Mouse (Mus musculus) layer of hippocampus, postnatal 14 days (tissue): ENCODE results near the gene Irf2bp1. TPM values are rescaled to one million over a fixed set of nuclear protein-coding genes. Genes with fewer than 3 reads are reported as not detected.
A peak's percentile ranks its signal among the peaks of the same experiment; 100 is the strongest.

ENCODE experiments used
- DNase-seq, 2 experiments: peaks; one replicate each; pipeline ENCODE4 v3.0.0; 2021 to 2022; ENCODE audit warnings: low spot score in 2 of 2, mixed read lengths in 1 of 2
- long read RNA-seq, 2 experiments: library from polyadenylated mRNA; stranded (forward); transcript quantifications; one replicate each; pipeline ENCODE4 v2.0.0; 2021
- total RNA-seq, 2 experiments: library from RNA; stranded (reverse); gene quantifications; 2 replicates each; pipeline ENCODE4 v1.2.3; 2021

The Irf2bp1 gene
- 10 to 100 TPM; 43.7 to 44.5 TPM for total RNA-seq
- long read RNA-seq, experiment 1, transcript Irf2bp1-201 (1 exons, 2,734 nt), result major isoform, 101 of 101 reads
- long read RNA-seq, experiment 1, partial matches to known transcripts, result 0 of 101 reads
- long read RNA-seq, experiment 1, other reads (novel, unspliced or antisense), result 0 of 101 reads
- long read RNA-seq, experiment 2, transcript Irf2bp1-201 (1 exons, 2,734 nt), result major isoform, 116 of 116 reads
- long read RNA-seq, experiment 2, partial matches to known transcripts, result 0 of 116 reads
- long read RNA-seq, experiment 2, other reads (novel, unspliced or antisense), result 0 of 116 reads

DNA sequence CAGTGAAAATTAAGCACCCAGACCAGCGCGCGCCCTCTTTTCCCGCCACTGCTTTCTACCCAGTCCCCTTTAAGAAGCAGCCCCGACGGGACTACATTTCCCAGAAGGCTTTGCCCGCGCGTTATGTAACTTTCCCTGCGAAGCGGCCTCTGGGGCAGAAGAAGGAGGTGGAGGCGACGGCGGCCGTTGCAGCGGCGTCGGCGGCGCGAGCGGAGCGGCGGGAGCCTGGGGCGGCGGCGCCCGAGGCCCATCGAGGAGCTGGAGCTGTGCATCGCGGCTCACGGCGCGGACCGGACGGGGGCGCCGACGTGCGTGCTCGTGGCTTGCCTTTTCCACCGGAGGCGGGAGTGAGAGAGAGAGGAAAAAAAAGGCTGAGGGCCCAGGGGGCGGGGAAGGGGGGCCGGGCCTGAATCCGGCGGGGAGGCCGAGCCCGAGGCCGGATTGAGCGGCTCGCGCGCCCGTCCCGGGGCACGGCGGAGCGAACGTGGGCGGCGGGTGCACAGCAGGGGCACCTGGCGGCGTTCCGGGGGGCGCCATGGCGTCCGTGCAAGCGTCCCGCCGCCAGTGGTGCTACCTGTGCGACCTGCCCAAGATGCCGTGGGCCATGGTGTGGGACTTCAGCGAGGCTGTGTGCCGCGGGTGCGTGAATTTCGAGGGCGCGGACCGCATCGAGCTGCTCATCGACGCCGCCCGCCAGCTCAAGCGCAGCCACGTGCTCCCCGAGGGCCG lies at the start of gene Irf2bp1:
TSS of gene Irf2bp1 (plus strand) at position 143 of the 729 bp plus-strand sequence.
- peak; percentile 95 to 96 for DNase-seq

DNA sequence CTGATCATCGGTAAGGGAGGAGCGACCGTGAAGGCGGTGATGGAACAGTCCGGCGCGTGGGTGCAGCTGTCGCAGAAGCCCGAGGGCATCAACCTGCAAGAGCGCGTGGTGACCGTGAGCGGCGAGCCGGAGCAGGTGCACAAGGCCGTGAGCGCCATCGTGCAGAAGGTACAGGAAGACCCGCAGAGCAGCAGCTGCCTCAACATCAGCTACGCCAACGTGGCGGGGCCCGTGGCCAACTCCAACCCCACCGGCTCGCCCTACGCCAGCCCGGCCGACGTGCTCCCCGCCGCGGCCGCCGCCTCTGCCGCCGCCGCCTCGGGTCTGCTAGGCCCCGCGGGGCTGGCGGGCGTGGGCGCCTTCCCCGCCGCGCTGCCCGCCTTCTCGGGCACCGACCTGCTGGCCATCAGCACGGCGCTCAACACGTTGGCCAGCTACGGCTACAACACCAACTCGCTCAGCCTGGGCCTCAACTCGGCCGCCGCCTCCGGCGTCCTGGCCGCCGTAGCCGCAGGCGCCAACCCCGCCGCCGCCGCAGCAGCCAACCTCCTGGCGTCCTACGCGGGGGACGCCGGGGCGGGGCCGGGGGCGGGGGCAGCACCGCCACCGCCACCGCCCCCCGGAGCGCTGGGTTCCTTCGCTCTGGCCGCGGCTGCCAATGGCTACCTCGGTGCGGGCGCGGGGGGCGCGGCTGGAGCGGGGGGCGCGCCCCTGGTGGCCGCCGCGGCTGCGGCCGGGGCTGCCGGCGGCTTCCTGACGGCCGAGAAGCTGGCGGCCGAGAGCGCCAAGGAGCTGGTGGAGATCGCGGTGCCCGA lies 46.1 kb upstream of the Irf2bp1 start:
- peak in 1 of 2 experiments; percentile 65 for DNase-seq

DNA sequence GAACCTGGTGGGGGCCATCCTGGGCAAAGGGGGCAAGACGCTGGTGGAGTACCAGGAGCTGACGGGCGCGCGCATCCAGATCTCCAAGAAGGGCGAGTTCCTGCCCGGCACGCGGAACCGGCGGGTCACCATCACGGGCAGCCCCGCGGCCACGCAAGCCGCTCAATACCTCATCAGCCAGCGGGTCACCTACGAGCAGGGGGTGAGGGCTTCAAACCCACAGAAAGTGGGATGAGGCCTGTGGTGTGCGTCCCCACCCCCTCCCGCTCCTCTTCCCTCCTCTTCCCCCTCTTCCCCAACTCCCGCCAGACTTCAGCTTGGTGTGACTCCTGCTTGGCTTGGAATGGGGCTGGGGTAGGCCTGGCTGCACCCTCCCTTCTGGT lies 45.5 kb upstream of the Irf2bp1 start:
- DNase-seq, result no peak

- no peak for DNase-seq
Observed at GRCm38 (mm10) chr7:18959446-18959845, 44.4 kb upstream of the Irf2bp1 start.

DNA sequence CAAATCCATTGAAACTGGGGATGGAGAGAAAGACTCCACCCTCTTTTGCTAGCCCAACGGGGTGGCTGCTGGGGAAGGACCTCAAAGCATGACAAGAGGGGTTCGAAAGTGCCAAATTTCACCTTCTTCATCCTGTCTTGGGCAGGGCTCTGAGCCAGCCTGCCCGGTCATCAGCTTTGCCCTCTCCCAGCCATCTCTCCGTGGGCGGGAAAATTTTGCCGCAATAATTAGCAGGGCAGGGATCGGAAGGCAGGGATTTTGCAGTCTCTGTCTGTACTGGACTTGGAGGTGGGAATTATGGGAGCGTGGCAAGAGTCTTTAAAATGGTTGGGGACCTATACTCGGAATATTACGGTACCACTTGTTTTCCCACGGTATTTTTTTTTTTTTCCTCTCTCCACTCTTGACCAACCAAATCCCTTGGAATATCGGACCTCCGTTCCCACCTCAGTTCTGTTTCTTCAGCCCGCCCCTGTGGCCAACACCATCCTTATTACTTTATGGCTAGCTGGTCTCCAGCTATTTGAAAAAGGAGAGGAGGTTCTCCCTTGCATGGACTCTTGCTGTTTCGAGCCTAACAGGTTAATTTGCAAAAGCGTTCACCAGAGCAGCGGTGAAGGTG lies 41.6 kb upstream of the Irf2bp1 start:
- DNase-seq, result no peak

GRCm38 (mm10) chr7:18962795-18963194 lies 41.0 kb upstream of the Irf2bp1 start:
- DNase-seq, result no peak

- no peak for DNase-seq
Observed at GRCm38 (mm10) chr7:18963294-18963843, 40.5 kb upstream of the Irf2bp1 start.

- no peak for DNase-seq
Observed at GRCm38 (mm10) chr7:18965312-18965711, 38.5 kb upstream of the Irf2bp1 start.

DNA sequence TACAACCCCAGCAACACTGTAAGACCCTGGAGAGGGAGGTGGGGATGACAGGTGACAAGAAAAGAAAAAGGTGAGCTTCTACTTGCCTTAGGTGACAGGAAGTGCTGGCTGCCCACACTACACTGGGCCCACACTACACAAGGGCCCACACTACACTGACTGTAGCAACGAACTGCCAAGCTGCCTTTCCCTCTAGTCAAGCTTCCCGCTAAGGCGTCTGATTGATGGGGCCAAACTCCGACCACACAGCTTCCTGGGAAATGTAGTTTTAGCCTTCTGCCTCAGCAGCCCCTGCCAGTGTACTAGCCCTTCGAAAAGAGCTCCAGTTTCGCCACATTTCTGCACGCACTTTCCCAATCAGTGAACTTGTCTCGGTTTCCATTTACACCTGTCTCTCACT lies 36.2 kb upstream of the Irf2bp1 start:
- no peak for DNase-seq

- DNase-seq, result no peak
Observed at GRCm38 (mm10) chr7:18970956-18971355, 32.9 kb upstream of the Irf2bp1 start.

DNA sequence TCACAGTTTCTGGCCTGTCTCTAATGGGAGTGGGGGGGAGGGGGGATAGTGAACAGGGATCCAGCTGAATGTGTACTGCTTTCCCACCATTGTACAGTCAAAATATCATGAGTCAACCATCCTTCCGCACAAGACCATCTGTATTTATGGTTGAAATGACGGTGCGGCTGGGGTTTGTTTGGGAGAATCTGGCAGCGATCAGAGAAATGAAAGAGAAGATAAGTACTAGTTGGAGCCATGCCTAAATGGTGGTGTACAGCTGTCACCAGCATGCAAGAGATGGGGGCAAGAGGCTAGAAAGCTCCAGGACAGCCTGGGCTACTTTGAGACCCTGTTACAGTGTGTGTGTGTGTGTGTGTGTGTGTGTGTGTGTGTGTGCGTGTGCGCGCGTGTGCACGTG lies 25.5 kb upstream of the Irf2bp1 start:
- peak in 1 of 2 experiments; percentile 68 for DNase-seq

GRCm38 (mm10) chr7:18986503-18986902 lies 17.3 kb upstream of the Irf2bp1 start:
- DNase-seq, result no peak

GRCm38 (mm10) chr7:18987100-18987499 lies 16.7 kb upstream of the Irf2bp1 start, which contains the start of gene Nanos2:
Nanos2 (plus strand) TSS chr7:18987400.
- no peak for DNase-seq

- DNase-seq, result no peak
Observed at GRCm38 (mm10) chr7:18987747-18988146, 16.1 kb upstream of the Irf2bp1 start.

DNA sequence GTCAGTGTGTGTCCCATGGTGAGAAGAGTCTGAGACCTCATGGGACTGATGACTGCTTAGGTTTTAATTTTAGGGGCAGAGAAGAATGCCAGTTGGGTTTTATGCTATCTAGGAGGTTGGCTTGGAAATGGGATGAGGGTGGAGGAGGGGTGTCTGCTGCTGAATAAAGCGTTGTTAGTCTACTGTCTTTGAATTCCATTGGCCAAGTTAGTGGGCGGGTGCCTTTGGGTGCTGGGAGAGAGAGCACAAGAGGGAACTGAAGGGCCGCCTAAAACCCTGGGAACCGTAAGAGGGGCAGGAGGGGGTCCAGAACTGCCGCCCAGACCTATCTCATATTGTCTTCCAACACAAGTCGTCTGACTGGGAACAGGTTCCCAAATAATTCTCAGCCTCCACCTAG lies 15.1 kb upstream of the Irf2bp1 start:
- DNase-seq, result no peak

DNA sequence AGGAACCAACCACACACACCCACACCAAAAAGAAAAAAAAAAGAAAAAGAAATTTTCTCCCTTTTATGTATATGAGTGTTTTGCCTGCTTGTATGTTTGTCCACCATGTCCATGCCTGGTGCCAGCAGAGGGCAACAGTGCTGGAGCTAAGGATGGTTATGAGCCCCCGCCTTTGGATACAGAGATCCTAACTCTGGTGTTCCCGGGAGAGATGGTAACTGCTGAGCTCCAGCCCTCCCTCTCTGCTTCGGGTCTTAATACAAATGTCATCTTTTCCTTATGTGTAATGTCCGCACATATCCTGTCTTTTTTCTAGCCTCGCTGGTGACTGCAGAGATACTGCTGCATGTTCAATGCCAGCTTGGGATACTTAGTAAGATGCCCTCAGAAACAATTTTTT lies 13.8 kb upstream of the Irf2bp1 start:
- DNase-seq, result no peak

- peak; percentile 100 for DNase-seq
Observed at GRCm38 (mm10) chr7:18990601-18991295, 13.1 kb upstream of the Irf2bp1 start, which contains the start of gene Mypop. Mypop (plus strand) TSS chr7:18991245.

GRCm38 (mm10) chr7:18991660-18992293 lies 12.1 kb upstream of the Irf2bp1 start:
- peak in 1 of 2 experiments; percentile 51 for DNase-seq

DNA sequence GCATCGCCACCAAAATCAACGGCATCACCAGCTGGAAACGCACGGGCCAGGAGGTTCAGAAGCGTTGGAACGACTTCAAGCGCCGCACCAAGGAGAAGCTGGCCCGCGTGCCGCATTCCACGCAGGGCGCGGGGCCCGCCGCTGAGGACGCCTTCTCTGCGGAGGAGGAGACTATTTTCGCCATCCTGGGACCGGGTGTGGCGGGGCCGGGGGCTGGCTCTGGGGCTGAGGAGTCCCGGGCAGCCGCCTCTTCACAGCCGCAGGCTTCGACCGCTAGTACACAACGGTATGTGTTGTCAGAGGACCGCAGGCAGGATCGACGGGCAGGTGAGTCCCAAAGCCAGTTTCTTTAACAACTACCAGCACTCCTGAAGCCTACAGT lies 11.6 kb upstream of the Irf2bp1 start:
- no peak for DNase-seq

DNA sequence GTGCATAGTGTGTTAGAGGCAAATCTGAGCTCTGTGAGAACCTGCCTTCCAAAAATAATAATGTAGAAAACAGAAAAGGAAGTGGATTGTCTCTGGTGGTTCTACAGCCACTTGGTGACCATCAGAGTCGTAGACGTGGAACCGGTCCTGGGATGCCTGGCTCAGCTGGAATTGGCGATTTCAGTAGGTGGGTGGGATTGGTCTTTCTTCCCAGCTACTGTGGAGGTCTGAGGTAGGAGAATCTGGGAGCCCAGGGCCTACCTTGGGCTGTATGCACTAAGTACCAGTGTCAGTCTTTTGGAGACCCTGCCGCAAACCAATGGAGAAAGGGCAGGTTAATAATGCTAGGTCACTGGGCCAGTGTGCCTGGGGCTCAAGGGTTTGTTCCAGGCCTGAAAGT lies 10.8 kb upstream of the Irf2bp1 start:
- no peak for DNase-seq
